Mouse (Mus musculus) thymus, adult 2 months (tissue): Measurements from ENCODE around the gene Zbtb7a. TPM values are rescaled to one million over a fixed set of nuclear protein-coding genes. Genes with fewer than 3 reads are reported as not detected.

Experiments used
- DNase-seq: peaks from one replicate; pipeline ENCODE4 v3.0.0; 2021
- H3K27ac ChIP-seq: fragments of 200-500 bp; 2 replicates; pipeline ENCODE4 v1.5.1; 2012; ENCODE audit warnings: low read length, control low read depth; ENCODE audit not compliant: control insufficient read depth, insufficient read depth
- H3K27me3 ChIP-seq: fragments of 200-500 bp; 2 replicates; pipeline ENCODE4 v1.6.1; 2012; ENCODE audit warnings: mild to moderate bottlenecking, low read length, moderate library complexity, mixed read lengths; ENCODE audit not compliant: control insufficient read depth, insufficient read depth
- H3K36me3 ChIP-seq: fragments of 200-500 bp; 2 replicates; pipeline ENCODE4 v1.6.1; 2012; ENCODE audit warnings: mild to moderate bottlenecking, low read length, moderate library complexity; ENCODE audit not compliant: control insufficient read depth, insufficient read depth
- H3K4me1 ChIP-seq: fragments of 200-500 bp; replicated peaks from 2 replicates; pipeline ENCODE4 v1.6.1; 2012; ENCODE audit warnings: low read length; ENCODE audit not compliant: control insufficient read depth, insufficient read depth
- H3K4me3 ChIP-seq: fragments of 200-500 bp; 2 replicates; pipeline ENCODE4 v1.5.1; 2012; ENCODE audit warnings: mild to moderate bottlenecking, low read length, control low read depth, moderate library complexity; ENCODE audit not compliant: control insufficient read depth, insufficient read depth
- CTCF ChIP-seq: fragments of 200-500 bp; IDR thresholded peaks from 2 replicates; pipeline ENCODE4 v1.5.1; 2012; ENCODE audit warnings: mild to moderate bottlenecking, control low read depth, low read length, moderate library complexity, borderline replicate concordance; ENCODE audit not compliant: control insufficient read depth, poor library complexity, insufficient read depth; ENCODE audit errors: extremely low read depth
- POLR2A ChIP-seq: fragments of 200-500 bp; IDR thresholded peaks from 2 replicates; pipeline ENCODE4 v1.6.1; 2012; ENCODE audit warnings: mild to moderate bottlenecking, low read length, control low read depth, moderate library complexity; ENCODE audit not compliant: control insufficient read depth, poor library complexity, insufficient read depth; ENCODE audit errors: extremely low read depth
- WGBS: fragments of 180-500 bp; shearing (Covaris S2); methylation state at CpG from one replicate; pipeline ENCODE4 v1.1.7; 2018; 5-methylcytosine and 5-hydroxymethylcytosine counted together
- polyA plus RNA-seq: library from polyadenylated mRNA; depleted of rRNA; stranded (reverse); fragments of >200 nt; gene quantifications from 2 replicates; pipeline ENCODE4 v1.2.3, GENCODE M21; 2012

The Zbtb7a gene
- polyA plus RNA-seq, 1 experiment: 66.0 TPM

DNA sequence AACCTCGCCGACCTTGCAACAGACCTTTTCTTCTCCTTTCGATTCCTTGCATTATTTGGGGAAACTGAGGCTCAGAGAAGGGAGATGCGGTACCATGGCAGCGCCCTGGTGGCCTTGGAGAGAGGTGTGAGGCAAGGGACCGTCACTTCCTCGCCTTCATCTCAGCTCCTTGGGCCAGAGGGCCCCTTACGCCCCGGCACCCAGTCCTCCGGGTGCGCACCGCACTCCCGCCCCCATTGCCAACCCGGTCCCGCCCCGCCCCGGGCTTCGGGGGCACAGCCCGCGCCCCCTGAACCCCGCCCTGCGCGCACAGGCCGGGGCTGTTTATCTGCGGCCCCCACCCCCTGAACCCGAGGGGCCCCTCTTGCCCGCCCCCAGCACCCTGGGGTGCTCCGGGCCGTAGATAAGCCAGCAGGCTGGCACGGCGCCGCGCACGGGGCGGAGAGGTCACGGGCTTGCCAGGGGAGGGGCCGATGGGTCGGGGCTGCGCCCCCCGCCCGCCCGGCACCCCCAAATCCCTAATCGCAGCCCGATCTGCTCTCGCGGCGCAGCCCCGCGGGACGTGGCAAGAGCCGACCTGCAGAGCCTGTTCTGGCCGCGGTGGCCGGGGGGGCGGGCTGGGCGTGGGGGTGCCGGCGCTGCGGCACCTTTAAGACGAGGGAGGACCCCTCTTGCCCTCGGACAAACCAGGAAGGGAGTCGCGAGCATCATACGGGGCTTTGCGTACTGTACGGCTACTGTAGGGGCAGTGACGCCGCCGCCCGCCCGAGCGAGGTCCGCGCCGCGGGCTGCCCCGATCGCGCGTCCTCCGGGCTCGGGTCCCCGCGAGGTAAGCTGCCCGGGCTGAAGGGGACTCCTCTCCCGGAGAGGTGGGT lies 1.0 kb downstream of the Zbtb7a start:
- peak overlapping the region; percentile 84 for H3K4me3 ChIP-seq
- no peaks in the 10 kb centered on the region; the same call in 1 of the 2 replicates for H3K27me3 ChIP-seq
- no peaks in the 10 kb centered on the region for H3K36me3 ChIP-seq
- WGBS: under 1% methylated on average over 85 of the region's 86 CpGs
- H3K4me1 ChIP-seq: peaks cover 45% of the 10 kb centered on the region
- peak overlapping the region; percentile 71 for H3K27ac ChIP-seq
- peak; percentile 58 for DNase-seq
- TF ChIP-seq POLR2A (no peak), CTCF (peak; percentile 36; the same call in 1 of the 2 replicates)

DNA sequence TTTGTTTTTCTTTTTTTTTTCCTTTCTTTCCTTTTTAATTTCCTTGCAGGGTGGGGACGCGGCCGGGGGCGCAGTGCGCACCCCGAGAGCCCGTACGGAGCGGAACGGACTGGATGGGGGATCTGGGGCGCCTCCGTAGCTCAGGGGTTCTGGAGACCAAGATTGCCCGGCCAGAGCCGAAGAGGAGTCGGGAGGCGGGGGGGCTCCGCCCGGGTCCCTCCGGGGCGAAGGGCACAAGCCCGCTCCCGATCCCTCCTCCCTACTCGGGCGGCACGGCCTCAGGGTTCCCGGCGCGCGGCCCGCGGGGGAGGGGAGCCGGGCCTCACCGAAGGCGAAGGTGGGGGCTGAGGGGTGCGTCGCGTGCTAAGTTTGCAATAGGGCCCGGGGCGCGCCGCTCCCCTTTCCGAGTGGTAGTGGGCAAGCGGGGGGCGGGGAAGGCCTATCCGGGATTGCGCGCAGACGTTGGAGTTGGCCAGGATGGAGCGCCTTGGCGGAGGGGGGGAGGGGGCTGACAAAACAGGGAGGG lies 1.7 kb downstream of the Zbtb7a start:
- peak overlapping the region; percentile 84 for H3K4me3 ChIP-seq
- WGBS: under 1% methylated on average over 46 of the region's 50 CpGs
- TF ChIP-seq CTCF (no peak), POLR2A (no peak; the same call in 1 of the 2 replicates)

DNA sequence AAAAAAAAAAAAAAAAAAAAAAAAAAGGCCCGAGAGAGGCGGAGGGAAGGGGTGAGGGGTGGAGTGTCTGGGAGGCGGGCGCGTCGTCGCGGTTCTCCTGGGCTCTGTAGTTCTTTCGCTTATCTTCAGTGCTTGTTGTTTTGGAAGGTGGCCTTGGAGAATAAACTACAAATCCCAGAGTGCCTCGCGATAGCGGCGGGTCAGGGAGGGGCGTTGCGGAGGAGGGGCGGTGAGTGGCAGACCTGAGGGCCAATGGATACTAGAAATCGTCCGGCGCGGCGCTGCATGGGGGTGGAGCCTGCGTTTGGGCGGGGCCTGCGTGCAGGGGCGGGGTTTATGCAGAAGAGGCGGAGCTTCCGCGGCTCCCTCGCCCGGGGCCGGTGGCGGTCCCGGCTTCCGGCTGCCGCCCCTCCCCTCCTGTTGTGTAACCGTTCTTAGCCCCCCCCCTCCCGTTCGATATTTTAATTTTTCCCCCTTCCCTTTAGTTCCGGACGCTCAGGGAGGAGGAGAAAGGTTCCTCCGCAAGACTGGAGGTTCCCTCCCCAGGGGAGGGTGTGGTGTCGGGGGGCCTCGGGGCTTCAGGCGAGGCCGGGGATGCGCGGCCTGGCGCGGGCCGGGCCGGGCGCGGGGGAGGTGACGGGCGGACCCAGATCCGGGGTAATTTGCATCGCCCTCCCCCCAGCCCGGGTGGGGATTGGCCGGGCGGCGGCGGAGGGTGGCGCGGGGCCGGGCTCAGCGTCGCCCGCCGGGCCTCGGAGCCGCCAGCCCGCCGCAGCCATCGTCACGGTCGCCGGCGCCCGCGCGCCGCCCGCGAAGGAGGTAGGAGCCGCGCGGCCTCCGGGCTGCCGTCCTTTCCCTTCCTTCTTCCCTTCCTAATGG lies 2.5 kb downstream of the Zbtb7a start:
- peaks cover 51% of the 10 kb centered on the region for H3K4me1 ChIP-seq
- peak overlapping the region; percentile 69 for H3K4me3 ChIP-seq
- peak overlapping the region; percentile 75 for H3K27ac ChIP-seq
- WGBS: 1% methylated on average over 63 of the region's 89 CpGs
- TF ChIP-seq CTCF: no peak
- TF ChIP-seq POLR2A: peak; percentile 61; the same call in 1 of the 2 replicates
- DNase-seq: peak; percentile 99
- H3K27me3 ChIP-seq: no peaks in the 10 kb centered on the region; the same call in 1 of the 2 replicates
- no peaks in the 10 kb centered on the region for H3K36me3 ChIP-seq

More for the DNA sequence above, 1.7 kb downstream of the Zbtb7a start:
- no peaks in the 10 kb centered on the region for H3K36me3 ChIP-seq
- peak overlapping the region; percentile 71 for H3K27ac ChIP-seq
- H3K27me3 ChIP-seq: no peaks in the 10 kb centered on the region; the same call in 1 of the 2 replicates
- DNase-seq: peak; percentile 87
- H3K4me1 ChIP-seq: peaks cover 46% of the 10 kb centered on the region

- Histone ChIP-seq H3K4me3 (peak overlapping the region; percentile 69), H3K36me3 (no peaks in the 10 kb centered on the region), H3K4me1 (peaks cover 52% of the 10 kb centered on the region), H3K27ac (peak overlapping the region; percentile 75), H3K27me3 (no peaks in the 10 kb centered on the region; the same call in 1 of the 2 replicates)
- peak; percentile 72 for DNase-seq
- TF ChIP-seq CTCF (no peak), POLR2A (no peak; the same call in 1 of the 2 replicates)
- 2% methylated on average over 21 of the region's 24 CpGs for WGBS
These were observed 3.2 kb downstream of the Zbtb7a start for GRCm38 (mm10) chr10:81138131-81138782.

GRCm38 (mm10) chr10:81138821-81139528 lies 4.0 kb downstream of the Zbtb7a start:
- Histone ChIP-seq H3K36me3 (peaks cover 3% of the 10 kb centered on the region), H3K4me3 (peak overlapping the region; percentile 69), H3K27ac (no peak overlapping the region; the same call in 1 of the 2 replicates), H3K4me1 (peaks cover 50% of the 10 kb centered on the region), H3K27me3 (no peaks in the 10 kb centered on the region; the same call in 1 of the 2 replicates)
- no peak for TF ChIP-seq CTCF
- TF ChIP-seq POLR2A: no peak
- DNase-seq: no peak
- WGBS: 53% methylated on average over 11 of the region's 11 CpGs
